In genomic region chr12:100586601-100587000, GRCm38 (mm10) we compare ENCODE assay signal across 13 mouse cellular contexts.
"Had no signal": no experiment of that assay in that cellular context is flagged by ENCODE, and none has a peak within 500 bp of the region (broad histone marks: within the 10 kb centered on the region; RNA-seq: fewer than 3 reads in every experiment).

No protein-coding gene starts in this region.

- DNase-seq: kidney, adult 18-20 months; kidney, adult 9 months; kidney, postnatal 14 days; kidney, postnatal 4 days; liver, embryonic 13.5 days; lung, adult 2 months; lung, postnatal 14 days; lung, postnatal 4 days; midbrain, embryonic 14.5 days; spleen, adult 18-20 months; thymus, adult 18-20 months; thymus, postnatal 14 days; thymus, postnatal 4 days had no signal
